Mouse (Mus musculus) stomach, postnatal 0 days (tissue): ENCODE results near the gene Zfp69.

Experiments used
- CTCF ChIP-seq: IDR thresholded peaks from 2 replicates; pipeline ENCODE4 v1.5.1; 2016; ENCODE audit warnings: antibody characterized with exemption, low read depth, mild to moderate bottlenecking, moderate library complexity
- EP300 ChIP-seq: optimal IDR thresholded peaks from 2 replicates; pipeline ENCODE3; 2016; ENCODE audit warnings: antibody characterized with exemption

- TF ChIP-seq CTCF: no peak
- no peak for TF ChIP-seq EP300
Measured at GRCm38 (mm10) chr4:120952163-120952562, 664 bp upstream of the Zfp69 start.
